In the genomic region with DNA sequence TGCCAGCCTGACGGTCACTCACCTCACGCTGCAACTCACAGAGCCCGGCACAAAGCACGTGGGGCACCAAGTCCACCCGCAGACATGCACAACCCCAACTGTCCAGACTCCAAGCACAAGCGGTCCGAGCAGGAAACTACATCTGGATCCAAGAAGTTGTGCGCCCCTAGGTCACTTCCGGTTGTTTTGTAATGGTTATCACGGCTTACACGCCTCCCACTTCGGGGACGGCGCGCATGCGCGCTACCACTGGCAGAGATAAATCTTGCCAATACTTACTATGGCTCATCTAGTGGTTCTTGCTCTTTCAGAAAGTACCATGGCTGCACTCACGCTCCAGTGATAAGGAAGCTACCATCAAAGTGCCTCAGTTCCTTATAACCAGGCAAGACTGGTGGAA, we compare ENCODE assay signal across 8 mouse cellular contexts. TPM values are rescaled to one million over a fixed set of nuclear protein-coding genes. Genes with fewer than 3 reads are reported as not detected.
DNase-seq lines count a peak whose midpoint lies in the region; ATAC-seq and TF ChIP-seq lines count a peak whose summit lies in the region.
"Not testable (repeated sequence)": the region's sequence is repeated elsewhere in the genome, so short reads cannot be mapped to it uniquely, and the experiment has no call there.

Gene Zfp141, minus strand, starts transcription at position 153 of the 400 bp plus-strand sequence.

- peak within 1 kb of the TSS; percentile 95 for H3K4me3 ChIP-seq in cortical plate, adult 2 months (ENCODE audit: insufficient read depth, low read length)
- H3K4me3 ChIP-seq in megakaryocyte, embryonic 14.5 days (replicated peaks) = peak within 1 kb of the TSS; percentile 93

- H3K27me3 ChIP-seq in megakaryocyte, embryonic 14.5 days (replicated peaks) = not testable (repeated sequence)

- H3K36me3 ChIP-seq in megakaryocyte, embryonic 14.5 days (replicated peaks; ENCODE audit: low read length) = not testable (repeated sequence)

- 0 out of 2 replicates have a peak, but pooled peaks have one; percentile 35 for TF ChIP-seq POLR2A in cortical plate, adult 2 months (IDR thresholded peaks at IDR 0.05; ENCODE audit: extremely low read depth, insufficient read depth, low read length)

- not testable (repeated sequence) for H3K4me1 ChIP-seq in cortical plate, adult 2 months (ENCODE audit: control insufficient read depth, insufficient read depth, low read length)
- peaks cover 37% of the 10 kb centered on the region for H3K4me1 ChIP-seq in megakaryocyte, embryonic 14.5 days

- peak; percentile 65 to 70 for DNase-seq in gastrocnemius, adult 8-10 months (ENCODE audit: low spot score in 2 of 2)
- DNase-seq in hindlimb bud, embryonic 11.5 days (ENCODE audit: extremely low spot score, low read depth, low spot score) = peak; percentile 63
- DNase-seq in left cerebral cortex, adult 8-10 months (ENCODE audit: low spot score in 2 of 2) = peak; percentile 77 to 86
- DNase-seq in right cerebral cortex, postnatal 10 days (ENCODE audit: low spot score in 2 of 2) = peak; percentile 93 to 94
- DNase-seq in urinary bladder, postnatal 25 days (ENCODE audit: low spot score) = peak; percentile 75

- TF ChIP-seq CTCF in cortical plate, adult 2 months (IDR thresholded peaks at IDR 0.05; ENCODE audit: extremely low read depth, insufficient read depth, low read length) = not testable (repeated sequence)

- not testable (repeated sequence) for H3K9me3 ChIP-seq in megakaryocyte, embryonic 14.5 days

- not testable (repeated sequence) for H3K27ac ChIP-seq in cortical plate, adult 2 months (ENCODE audit: insufficient read depth, low read length)

- ATAC-seq in activated CD4-positive, CD25-positive, alpha-beta regulatory T cell, adult 4 months = peak; percentile 94

RNA-seq across cellular contexts. Expression of gene Zfp141, which starts in this region (rescaled TPM):
- polyA plus RNA-seq in activated CD4-positive, CD25-positive, alpha-beta regulatory T cell, adult 4 months (2017; shearing (Covaris generic)) = 10 to 100 TPM; 24.8 to 36.4 TPM
- 9.0 and 10.7 TPM in 2 replicates for polyA plus RNA-seq in cortical plate, adult 2 months (2012; rRNA removed)
- total RNA-seq in gastrocnemius, adult 8-10 months (2022) = 1 to 10 TPM; 3.7 to 5.1 (median 4.5) TPM
- total RNA-seq in left cerebral cortex, adult 8-10 months (2022) = 10 to 100 TPM; 13.6 to 22.7 (median 18.8) TPM
- 0.98 TPM in 1 of 2 replicates, not detected in the other for polyA plus RNA-seq in megakaryocyte, embryonic 14.5 days (2012; ENCODE audit: insufficient read depth, low replicate concordance)
